Mouse (Mus musculus) lung, postnatal 36 days (tissue): Measurements from ENCODE around the gene Plekha4.

Experiments
- DNase-seq: peaks from one replicate; pipeline ENCODE4 v3.0.0; 2022; ENCODE audit warnings: mixed read lengths

Plekha4 gene

DNA sequence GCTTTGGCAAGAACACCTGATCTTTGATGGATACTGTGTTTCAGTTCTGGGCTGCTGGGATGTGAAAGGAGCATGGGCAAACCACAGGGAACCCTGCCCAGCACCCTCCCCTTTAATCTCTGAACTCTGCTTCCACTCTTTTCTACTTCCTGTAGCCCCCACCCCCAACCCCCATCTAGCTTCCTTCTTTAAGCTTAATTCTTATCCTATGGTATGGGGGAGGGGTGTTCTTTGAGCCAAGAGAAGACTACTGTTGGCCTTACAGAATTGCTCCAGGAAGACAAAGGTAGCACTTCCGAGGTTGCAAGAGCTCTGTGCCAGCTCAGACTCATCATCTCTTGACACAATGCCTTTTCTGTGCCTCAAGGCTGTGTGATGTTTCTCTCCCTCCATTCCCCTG is 45.8 kb downstream of the Plekha4 start:
- DNase-seq: no peak

DNA sequence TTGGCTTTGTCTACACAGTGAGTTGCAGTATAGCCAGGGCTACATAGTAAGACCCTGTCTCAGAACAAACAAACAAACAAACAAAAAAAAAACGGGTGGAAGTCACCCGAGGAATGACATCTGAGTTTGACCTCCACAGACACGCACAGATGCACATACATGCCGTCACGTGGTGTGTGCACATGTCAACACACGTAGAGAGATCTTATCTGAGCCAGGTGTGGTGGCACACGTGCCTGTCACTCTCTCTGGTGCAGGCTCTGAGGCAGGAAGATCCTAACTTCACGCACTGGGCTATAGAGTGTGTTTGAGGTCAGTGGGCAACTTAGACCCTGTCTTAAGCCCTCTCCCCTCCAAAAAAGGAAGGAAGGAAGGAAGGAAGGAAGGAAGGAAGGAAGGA is 47.8 kb downstream of the Plekha4 start:
- DNase-seq: no peak

DNA sequence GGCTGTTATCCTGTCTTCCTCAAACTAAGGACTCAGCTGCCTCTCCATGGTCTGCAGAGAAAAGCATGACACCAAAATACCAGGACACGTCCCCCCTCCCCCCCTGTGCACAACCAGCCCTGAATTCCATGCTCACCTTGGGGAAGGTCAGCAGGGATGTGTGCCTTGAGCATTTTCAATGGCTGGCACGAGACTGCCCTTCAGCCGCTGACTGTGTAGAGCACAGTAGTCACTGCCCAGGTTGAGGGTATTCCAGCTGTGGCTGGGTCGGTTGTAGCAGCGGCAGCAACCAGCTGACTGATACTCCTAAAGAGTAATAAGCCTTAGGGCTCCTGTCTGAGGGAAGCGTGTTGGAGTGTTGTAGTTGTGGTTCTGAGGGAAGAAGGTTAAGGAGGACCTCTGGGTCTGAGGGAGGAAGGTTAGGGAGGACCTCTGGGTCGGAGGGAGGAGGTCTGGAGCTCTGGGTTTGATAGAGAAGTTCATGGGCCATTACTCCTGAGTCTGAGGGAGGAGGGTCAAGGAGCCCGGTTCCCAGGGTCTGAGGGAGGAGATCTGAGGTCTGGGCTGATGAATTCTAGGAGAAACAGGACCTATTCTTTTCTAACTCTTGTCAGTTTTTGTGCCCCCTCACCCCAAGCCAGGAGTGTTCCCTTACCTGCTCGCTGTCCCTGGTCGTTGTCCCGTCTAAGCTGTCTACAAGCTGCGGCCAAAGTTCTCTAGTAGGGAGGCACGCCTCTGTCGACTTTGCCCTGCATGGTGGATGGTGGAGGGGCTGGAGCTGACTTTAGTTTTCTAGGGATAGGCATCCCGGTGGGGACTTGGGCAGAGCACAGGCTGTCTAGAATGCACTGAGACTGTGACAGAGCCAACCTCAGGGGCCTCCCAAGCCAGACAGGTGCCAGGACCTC is 48.6 kb downstream of the Plekha4 start:
- no peak for DNase-seq

DNA sequence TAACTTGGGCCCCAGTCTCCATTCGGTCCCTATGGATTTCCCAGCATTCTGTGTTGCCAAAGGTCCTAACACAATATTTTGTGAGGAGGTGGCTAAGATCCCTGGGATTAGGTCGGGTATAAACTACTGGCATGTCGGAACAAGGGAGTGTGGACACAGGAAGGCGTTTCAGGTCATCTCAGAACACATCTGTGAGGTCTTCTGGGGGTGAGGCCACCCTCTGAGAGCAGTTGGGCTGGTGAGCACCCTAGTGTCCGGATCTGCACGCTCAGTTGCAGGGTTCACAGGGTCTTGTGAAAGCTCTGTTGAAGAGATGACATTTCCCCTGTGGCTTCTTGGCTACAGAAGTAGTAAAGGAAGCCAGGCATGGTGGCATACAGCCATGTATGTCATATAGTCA is 59.8 kb downstream of the Plekha4 start:
- DNase-seq: no peak

DNA sequence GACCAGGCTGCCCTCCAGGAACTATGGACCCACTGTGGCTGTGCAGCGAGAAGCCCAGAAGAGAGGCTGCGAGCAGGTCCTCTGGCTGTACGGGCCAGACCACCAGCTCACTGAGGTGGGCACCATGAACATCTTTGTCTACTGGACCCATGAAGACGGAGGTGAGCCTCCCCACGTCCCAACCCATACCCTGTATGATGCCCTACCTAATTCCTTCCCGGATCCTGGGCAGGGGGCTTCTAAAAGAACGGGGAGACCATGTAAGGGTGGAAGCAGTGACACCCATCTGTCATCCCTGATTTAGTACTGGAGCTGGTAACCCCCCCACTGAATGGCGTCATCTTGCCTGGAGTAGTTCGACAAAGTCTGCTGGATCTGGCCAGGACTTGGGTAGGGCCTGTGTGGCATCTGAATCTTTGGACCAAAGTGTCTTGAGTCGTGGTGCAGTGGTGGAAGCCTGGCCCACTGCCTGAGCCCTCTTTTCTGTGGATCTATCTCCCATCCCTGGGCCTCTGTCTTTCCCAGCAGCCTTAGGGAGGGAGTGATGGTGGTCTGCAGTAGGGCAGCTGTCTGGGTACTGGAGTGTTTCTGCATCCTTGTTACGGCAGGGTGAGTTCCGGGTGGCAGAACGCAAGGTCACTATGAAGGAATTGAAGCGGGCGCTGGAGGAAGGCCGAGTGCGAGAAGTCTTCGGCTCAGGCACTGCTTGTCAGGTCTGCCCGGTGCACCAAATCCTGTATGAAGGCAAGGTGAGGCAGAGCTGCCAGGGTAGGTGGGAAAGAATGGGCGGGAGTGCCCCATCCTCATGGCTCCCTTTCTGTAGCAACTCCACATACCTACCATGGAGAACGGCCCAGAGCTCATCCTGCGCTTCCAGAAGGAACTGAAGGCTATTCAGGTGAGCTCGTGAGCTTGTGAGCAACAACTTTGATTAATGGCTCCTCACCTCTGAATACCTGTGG is 61.8 kb downstream of the Plekha4 start:
- no peak for DNase-seq

DNA sequence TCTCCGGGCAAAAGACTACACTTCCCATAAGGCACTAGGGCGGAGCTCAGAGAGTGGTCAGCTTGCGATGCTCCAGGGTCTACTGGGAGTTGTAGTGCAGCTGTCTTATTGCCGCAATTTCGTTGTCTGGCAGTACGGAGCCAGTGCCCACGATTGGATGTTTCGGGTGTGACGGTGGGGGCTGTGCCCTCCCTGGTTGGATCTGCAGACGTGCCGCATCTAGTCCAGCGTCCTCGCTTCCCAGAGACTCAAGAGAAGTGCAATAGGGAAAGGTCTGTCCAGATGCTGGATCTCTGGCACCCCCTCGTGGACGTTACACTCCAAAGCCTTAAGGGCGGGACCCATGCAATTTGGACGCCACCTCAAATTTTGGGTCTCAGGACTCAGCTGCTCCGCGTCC is 63.0 kb downstream of the Plekha4 start:
- peak; percentile 98 for DNase-seq

DNA sequence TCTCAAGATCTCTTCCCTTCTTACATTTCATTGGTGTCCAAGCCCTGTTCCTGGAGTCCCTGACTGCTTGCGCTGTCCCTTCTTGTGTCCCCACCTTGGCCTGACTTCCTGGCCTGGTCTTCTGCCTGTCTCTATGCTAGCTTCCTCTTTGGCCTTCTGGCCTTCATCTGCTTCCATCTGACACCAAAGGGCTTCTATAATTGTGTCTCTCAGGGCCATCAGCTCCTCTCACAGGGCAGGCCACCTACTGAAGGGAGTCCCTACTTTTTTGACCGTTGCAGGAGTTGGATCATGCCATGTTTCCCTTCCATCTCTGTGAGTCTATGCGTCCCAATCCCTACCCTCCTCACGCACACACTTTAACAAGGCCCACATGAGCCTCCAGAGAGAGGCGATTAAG is 63.8 kb downstream of the Plekha4 start:
- no peak for DNase-seq

DNA sequence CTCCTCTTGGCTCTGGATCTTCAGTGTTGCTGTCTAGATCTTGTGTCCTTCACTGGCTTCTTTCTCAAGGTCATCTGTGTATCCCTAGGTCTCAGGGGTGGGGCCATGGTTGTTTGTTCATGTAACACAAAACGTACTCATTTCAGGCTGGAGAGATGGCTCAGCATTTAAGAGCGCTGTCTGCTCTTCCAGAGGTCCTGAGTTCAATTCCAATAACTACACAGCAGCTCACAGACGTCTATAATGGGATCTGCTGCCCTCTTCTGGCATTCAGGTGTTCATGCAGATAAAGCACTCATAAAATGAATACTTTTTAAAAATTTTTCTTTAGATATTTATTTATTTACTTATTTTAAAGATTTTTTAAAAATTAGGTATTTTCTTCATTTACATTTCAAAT is 64.7 kb downstream of the Plekha4 start:
- DNase-seq: peak; percentile 43

DNA sequence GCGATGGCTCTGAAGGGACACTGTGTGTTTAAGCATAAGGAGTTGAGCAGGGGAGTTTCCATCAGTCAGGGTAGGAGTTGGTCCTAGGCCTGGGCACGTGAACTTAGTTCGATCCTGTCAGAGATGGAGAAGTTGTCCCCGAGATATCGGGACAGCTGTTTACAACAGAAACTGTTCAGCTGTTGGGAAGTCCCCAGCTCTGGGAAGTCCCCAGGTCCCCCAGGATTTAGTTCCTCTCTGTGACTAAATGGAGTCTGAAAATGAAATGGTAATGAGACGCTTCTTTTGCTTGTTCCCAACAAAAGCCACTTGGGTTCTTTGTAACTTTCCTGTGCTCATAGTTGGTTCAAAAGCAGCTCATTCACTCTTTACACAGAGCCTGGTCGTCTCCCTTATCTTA is 65.8 kb downstream of the Plekha4 start:
- DNase-seq: no peak

DNA sequence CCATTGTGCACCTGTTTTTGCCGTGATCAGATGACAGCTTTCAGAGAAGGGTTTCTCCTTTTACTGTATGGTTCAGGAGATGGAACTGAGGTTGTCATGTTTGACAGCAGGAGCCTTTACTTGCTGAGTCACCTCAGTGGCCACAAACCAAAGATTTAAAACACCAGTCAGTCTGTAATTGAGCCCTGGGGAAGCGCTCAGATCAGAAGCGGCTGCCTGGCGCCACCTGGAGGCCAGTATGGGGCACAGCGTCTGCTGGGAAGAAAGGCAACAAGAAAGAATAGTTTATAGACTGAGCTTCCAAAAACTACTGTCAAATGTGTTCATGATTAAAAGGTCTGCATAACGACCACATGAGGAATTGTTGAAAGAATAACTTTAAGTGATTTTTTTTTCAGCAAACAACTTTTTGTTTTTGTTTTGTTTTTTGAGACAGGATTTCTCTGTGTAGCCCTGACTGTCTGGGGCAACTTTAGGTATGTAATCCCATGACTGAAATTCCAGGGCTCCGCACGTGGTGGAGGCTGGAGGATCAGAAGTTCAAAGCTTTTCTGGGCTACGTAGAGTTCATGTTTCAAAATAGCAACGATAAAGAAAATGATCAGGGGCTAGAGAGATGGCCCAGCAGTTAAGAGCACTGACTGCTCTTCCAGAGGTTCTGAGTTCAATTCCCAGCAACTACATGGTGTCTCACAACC is 67.1 kb downstream of the Plekha4 start:
- DNase-seq: peak; percentile 84

DNA sequence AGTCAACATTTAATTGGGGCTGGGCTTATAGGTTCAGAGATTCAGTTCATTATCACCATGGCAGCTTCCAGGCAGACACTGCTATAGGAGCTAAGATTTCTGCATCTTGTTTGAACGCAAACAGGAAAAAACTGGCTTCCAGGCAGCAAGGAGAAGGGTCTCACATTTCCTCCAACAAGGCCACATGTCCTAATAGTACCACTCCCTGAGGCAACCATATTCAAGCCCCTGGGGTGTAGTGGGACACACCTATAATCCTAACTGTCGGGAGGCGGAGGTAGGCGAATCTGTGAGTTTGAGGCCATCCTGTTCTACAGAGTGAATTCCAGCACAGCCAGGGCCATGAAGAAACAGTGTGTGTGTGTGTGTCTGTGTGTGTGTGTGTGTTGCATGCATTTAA is 69.0 kb downstream of the Plekha4 start:
- DNase-seq: no peak

DNA sequence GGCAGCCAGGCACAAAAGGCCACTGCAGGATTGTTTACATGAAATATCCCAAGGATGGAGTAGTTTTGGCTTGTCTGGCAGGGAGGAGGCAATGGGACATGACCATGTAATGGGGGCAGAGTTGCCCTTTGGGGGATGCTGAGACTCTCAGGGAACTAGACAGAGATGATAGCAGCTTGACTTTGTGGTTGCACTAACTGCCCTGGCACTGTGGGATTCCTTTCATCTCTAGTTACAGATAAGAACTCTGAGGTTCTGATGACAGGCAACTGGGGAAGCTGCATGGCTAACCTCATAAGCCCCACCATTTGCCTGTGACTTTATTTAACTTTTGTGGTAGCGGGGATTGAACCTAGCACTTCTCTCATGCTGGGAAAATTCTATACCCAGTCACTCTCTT is 70.0 kb downstream of the Plekha4 start:
- no peak for DNase-seq

DNA sequence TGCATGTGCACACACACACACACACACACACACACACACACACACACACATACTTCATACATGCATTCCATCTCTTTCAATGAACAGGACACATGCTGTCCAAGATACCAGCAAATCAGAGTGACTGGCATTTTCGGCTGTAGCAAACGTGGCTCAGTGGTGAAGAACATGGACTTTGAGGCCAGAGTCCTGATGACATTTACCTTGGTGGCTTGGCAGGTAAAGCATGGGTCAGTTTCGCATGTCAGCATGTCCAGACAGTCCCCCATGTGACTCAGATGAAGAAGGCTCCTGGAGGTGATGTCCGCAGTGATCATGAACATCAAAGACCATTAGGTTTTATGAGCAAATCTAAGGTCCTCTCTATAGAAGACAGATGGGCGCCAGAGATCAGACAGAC is 70.9 kb downstream of the Plekha4 start:
- no peak for DNase-seq

DNA sequence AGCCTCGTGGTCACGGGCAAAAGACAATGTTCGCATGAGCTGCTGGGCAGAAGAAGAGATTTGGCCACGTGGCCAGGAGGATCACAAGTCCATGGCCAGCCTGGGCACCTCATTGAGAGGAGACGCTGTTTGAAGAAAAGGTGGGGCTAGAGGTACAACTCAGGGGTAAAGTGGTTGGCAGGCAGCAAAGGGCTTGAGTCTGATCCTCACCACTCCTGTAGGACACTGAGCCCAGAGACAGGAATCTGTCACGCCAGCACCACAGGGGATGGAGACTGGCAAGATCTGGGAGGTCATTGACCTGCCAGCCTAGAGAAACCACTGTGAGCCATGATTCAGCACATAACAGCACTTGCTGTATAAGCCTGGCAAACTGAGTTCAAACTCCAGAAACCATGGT is 71.4 kb downstream of the Plekha4 start:
- DNase-seq: no peak

DNA sequence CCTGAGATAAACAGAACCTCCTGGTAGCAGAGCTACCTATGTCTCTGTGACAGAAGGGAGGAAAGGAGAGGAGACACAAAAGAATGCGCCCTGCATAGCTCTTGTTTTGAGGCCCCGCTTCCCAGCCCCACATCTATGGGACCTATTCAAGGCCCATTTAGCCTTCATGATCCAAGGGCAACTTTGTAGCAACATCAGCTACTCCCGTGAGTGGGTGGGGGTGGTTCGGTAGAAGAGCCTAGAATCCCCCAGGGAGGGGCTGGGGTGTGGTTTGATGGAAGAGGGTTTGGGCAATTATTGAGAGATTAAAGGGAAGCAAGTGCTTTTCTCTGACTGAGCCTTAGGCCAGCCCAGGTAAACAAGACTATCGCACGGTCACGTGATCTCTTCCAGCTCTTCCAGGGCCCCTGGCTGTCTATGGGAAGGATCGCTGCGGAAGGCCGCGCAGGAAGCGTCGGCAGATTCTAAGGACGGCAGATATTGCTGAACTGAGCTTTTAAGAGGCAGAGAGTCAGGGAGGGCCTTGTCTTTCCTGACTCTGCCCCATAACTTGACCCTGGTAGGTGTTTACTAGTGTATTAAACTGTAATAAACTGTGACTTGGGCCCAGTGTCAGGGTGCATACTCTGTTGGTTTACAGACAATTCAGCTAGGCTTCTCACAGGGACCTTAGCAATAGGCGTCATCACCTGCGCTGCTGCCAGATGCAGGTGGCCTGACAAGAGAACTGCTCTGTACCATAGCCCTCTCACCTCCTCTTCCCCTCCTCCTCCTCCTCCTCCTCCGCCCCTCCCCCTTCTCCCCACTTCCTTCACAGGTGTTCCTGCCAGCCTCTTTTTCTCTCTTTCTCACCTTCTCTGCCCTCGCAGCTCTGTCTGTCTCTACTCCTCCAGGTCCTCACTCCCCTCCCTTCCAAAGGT is 73.1 kb downstream of the Plekha4 start:
- no peak for DNase-seq
